Comparison of ENCODE assay signal across 14 mouse cellular contexts in the genomic region with DNA sequence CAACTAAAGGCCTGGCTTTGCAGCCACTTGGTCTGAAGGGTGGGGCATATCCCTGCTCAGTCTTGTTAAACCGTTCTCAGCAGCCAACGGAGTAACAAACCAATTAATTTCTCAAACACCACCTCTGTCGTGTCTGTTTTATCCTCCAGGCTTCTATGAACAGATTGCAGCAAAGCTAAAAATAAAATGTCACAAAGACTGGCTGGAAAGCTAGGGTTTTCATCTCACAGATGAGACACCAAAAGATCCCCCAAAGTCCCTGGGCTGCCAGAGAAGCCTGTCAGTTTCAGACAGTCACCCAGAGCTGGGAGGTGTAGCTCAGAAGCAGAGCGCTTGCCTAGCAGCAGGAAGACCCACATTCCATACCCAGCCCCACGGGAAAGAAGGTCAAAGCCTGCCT. TPM values are rescaled to one million over a fixed set of nuclear protein-coding genes. Genes with fewer than 3 reads are reported as not detected.
A peak's percentile ranks its signal among the peaks of the same experiment; 100 is the strongest.
DNase-seq lines count a peak whose midpoint lies in the region; ATAC-seq and TF ChIP-seq lines count a peak whose summit lies in the region.
"Had no signal": no experiment of that assay in that cellular context is flagged by ENCODE, and none has a peak within 500 bp of the region (broad histone marks: within the 10 kb centered on the region; RNA-seq: fewer than 3 reads in every experiment).

No protein-coding gene starts in this region.

- H3K4me1 ChIP-seq in kidney, postnatal 0 days (replicated peaks; ENCODE audit: insufficient read depth, low read length): no peaks in the 10 kb centered on the region
- no peaks in the 10 kb centered on the region for H3K4me1 ChIP-seq in limb, embryonic 15.5 days
- H3K4me1 ChIP-seq in limb, embryonic 10.5 days: no peaks in the 10 kb centered on the region
- H3K4me1 ChIP-seq: megakaryocyte, embryonic 14.5 days had no signal

- H3K27ac ChIP-seq in kidney, postnatal 0 days: no peak overlapping the region
- 0 out of 2 replicates have a peak overlapping the region, but pooled peaks have one; percentile 11 for H3K27ac ChIP-seq in limb, embryonic 15.5 days
- H3K27ac ChIP-seq in limb, embryonic 10.5 days: no peak overlapping the region
- H3K27ac ChIP-seq: liver, embryonic 14.5 days had no signal

- ATAC-seq in kidney, postnatal 0 days (replicated peaks; ENCODE audit: low FRiP score, low read depth): no peak
- no peak for ATAC-seq in limb, embryonic 15.5 days (ENCODE audit: insufficient number of reproducible peaks, low FRiP score, low TSS enrichment, low read depth)
- ATAC-seq: activated CD4-positive, CD25-positive, alpha-beta regulatory T cell, adult 4 months; intestine, embryonic 16.5 days had no signal

- no peaks in the 10 kb centered on the region for H3K9me3 ChIP-seq in kidney, postnatal 0 days (replicated peaks; ENCODE audit: low read length)
- no peaks in the 10 kb centered on the region for H3K9me3 ChIP-seq in limb, embryonic 15.5 days
- no peaks in the 10 kb centered on the region for H3K9me3 ChIP-seq in limb, embryonic 10.5 days (replicated peaks)

- 39% methylated on average over 5 of the region's 5 CpGs for WGBS in kidney, postnatal 0 days
- WGBS in limb, embryonic 15.5 days: 26% methylated on average over 5 of the region's 5 CpGs
- 57% methylated on average over 5 of the region's 5 CpGs for WGBS in limb, embryonic 10.5 days

- H3K36me3 ChIP-seq in kidney, postnatal 0 days (ENCODE audit: insufficient read depth, low read length): no peaks in the 10 kb centered on the region
- no peaks in the 10 kb centered on the region for H3K36me3 ChIP-seq in limb, embryonic 15.5 days
- H3K36me3 ChIP-seq in limb, embryonic 10.5 days: no peaks in the 10 kb centered on the region

- no peak overlapping the region for H3K4me3 ChIP-seq in kidney, postnatal 0 days (replicated peaks; ENCODE audit: low read depth, low read length)
- H3K4me3 ChIP-seq in limb, embryonic 15.5 days: no peak overlapping the region
- H3K4me3 ChIP-seq in limb, embryonic 10.5 days: no peak overlapping the region
- H3K4me3 ChIP-seq: megakaryocyte, embryonic 14.5 days had no signal

- no peak overlapping the region for H3K4me2 ChIP-seq in kidney, postnatal 0 days (ENCODE audit: low read length)
- H3K4me2 ChIP-seq in limb, embryonic 15.5 days: no peak overlapping the region

- no peak for TF ChIP-seq CTCF in kidney, postnatal 0 days (IDR thresholded peaks at IDR 0.05; ENCODE audit: low read depth)

- H3K27me3 ChIP-seq in kidney, postnatal 0 days (ENCODE audit: insufficient read depth, low read length): no peaks in the 10 kb centered on the region
- no peaks in the 10 kb centered on the region for H3K27me3 ChIP-seq in limb, embryonic 15.5 days
- no peaks in the 10 kb centered on the region for H3K27me3 ChIP-seq in limb, embryonic 10.5 days (ENCODE audit: low read depth, poor library complexity, severe bottlenecking)
- H3K27me3 ChIP-seq: CH12.LX; megakaryocyte, embryonic 14.5 days had no signal

- DNase-seq in embryo, embryonic 10 days (ENCODE audit: low spot score): peak; percentile 24
- no peak for DNase-seq in embryo, embryonic 9.5 days (ENCODE audit: extremely low spot score)
- peak; percentile 4 for DNase-seq in kidney, postnatal 0 days (ENCODE audit: low spot score)
- no peak for DNase-seq in kidney, adult 8-10 months
- DNase-seq in limb, embryonic 10.5 days (ENCODE audit: low spot score): no peak
- peak; percentile 46 for DNase-seq in layer of hippocampus, adult 9-10 months (ENCODE audit: low spot score)
- DNase-seq in ovary, postnatal 14 days (ENCODE audit: low spot score): no peak
- DNase-seq: cerebellum, postnatal 25 days had no signal

- no peak overlapping the region for H3K9ac ChIP-seq in kidney, postnatal 0 days (ENCODE audit: low read depth, low read length)
- H3K9ac ChIP-seq in limb, embryonic 15.5 days: no peak overlapping the region
- H3K9ac ChIP-seq: liver, embryonic 14.5 days had no signal

RNA-seq across cellular contexts. Expression of a gene that starts 15.4 kb away (rescaled TPM):
- polyA plus RNA-seq in kidney, postnatal 0 days (2015; fragmentation: Nextera tagmentation; extraction: Ambion mirVana): 1.1 TPM in 2 replicates
- 1.4 and 2.0 TPM in 2 replicates for polyA plus RNA-seq in limb, embryonic 15.5 days (2015; fragmentation: Nextera tagmentation; extraction: Ambion mirVana)
- 1.3 and 2.0 TPM in 2 replicates for polyA plus RNA-seq in limb, embryonic 10.5 days (2016; fragmentation: Nextera tagmentation; extraction: Ambion mirVana)

Comparison
In these comparisons a context has a peak if more than half of its experiments do, and no peak if none do; other contexts are left out.
1. DNase-seq: peak in embryo, embryonic 10 days (single experiment), kidney, postnatal 0 days (single experiment) and layer of hippocampus, adult 9-10 months (single experiment); none in embryo, embryonic 9.5 days (single experiment), kidney, adult 8-10 months (0 of 2), limb, embryonic 10.5 days (single experiment) and ovary, postnatal 14 days (single experiment).